Mouse (Mus musculus): ENCODE results near the gene Filip1. TPM values are rescaled to one million over a fixed set of nuclear protein-coding genes. Genes with fewer than 3 reads are reported as not detected.
"Not testable (repeated sequence)": the region's sequence is repeated elsewhere in the genome, so short reads cannot be mapped to it uniquely, and the experiment has no call there.

Filip1 gene
- 10 to 100 TPM; 54.2 to 55.2 TPM for total RNA-seq (2021)
- long read RNA-seq, experiment 1, full-length matches to known transcripts, result 1 of 2 reads
- long read RNA-seq, experiment 1, partial matches to known transcripts, result 0 of 2 reads
- long read RNA-seq, experiment 1, other reads (novel, unspliced or antisense), result 1 of 2 reads
- long read RNA-seq, experiment 2, full-length matches to known transcripts, result 6 of 20 reads
- long read RNA-seq, experiment 2, partial matches to known transcripts, result 10 of 20 reads
- long read RNA-seq, experiment 2, other reads (novel, unspliced or antisense), result 4 of 20 reads

- no peak for DNase-seq (ENCODE audit: low spot score in 2 of 2)
Measured at GRCm38 (mm10) chr9:80012751-80013150, at the start of gene Filip1. Filip1 (minus strand) TSS chr9:80012851.

GRCm38 (mm10) chr9:80057690-80058089 lies 45.0 kb upstream of the Filip1 start:
- no peak for DNase-seq (ENCODE audit: low spot score in 2 of 2)

DNA sequence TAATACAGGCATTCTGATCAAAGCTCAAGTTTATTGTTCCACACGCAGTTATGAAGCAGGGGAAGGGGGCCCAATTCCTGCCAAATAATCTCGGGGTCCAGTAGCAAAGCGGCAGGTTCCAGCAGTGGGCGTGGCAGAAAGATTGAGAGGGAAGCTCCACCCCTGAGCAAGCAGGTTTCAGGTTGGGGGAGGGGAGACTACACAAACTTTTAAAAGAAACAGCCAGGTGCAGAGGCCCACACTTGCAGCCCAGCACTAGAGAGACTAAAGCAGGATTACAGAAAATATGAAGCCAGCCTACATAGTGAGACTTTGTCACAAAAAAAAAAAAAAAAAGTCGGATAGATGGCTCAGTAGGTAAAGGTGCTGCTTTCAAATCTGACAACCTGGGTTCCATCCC lies 40.3 kb upstream of the Filip1 start:
- DNase-seq (ENCODE audit: low spot score in 2 of 2), result no peak

GRCm38 (mm10) chr9:80049271-80049670 lies 36.6 kb upstream of the Filip1 start:
- not testable (repeated sequence) for DNase-seq (ENCODE audit: low spot score in 2 of 2)

DNA sequence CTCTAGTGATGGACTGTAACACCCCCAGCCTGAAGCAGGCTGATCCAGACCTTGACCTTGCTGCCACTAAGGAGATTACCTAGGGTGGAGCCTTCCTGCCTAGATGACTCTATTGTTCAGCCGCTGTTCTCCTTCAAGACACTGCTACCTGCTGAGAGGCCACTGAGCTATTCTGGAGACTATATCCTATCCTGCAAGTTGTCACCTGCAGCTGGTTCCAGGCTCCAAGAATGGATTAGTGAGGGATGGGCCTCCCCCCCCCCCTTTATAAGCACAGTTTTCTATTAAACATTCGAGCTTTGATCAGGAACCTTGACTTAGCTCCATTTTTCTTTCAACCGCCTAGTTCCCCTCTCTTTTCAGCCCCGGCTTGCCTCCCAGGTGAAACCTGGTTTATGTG lies 31.6 kb upstream of the Filip1 start:
- DNase-seq (ENCODE audit: low spot score in 2 of 2), result not testable (repeated sequence)

GRCm38 (mm10) chr9:80039296-80039815 lies 26.7 kb upstream of the Filip1 start:
- DNase-seq (ENCODE audit: low spot score in 2 of 2), result no peak

- no peak for DNase-seq (ENCODE audit: low spot score in 2 of 2)
Measured at GRCm38 (mm10) chr9:80037997-80038383, 25.3 kb upstream of the Filip1 start.

GRCm38 (mm10) chr9:80037262-80037996 lies 24.8 kb upstream of the Filip1 start:
- DNase-seq (ENCODE audit: low spot score in 2 of 2), result no peak

DNA sequence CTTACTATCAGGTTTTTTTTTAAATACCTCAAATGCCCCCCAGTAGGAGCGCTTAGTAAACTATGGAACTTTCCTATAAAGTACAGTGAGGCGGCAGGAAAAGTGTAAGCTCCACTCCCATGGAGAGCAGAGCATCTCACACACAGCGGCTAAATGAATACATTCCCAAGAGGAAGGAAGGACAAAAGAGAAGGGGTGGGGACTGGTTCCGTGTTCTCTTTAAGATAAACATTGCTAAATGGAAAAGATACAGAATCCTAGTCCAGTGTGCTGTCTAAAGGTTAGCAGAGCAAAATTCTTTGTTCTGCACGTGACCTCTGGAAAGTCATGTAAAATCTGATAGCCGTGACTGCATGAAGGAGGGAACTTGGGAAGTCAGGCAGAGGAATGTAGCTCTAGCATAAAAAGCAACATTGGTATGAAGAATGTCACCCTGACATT lies 13.9 kb upstream of the Filip1 start:
- no peak for DNase-seq (ENCODE audit: low spot score in 2 of 2)

GRCm38 (mm10) chr9:80026017-80026416 lies 13.4 kb upstream of the Filip1 start:
- peak in 1 of 2 experiments; percentile 29 for DNase-seq (ENCODE audit: low spot score in 2 of 2)

DNA sequence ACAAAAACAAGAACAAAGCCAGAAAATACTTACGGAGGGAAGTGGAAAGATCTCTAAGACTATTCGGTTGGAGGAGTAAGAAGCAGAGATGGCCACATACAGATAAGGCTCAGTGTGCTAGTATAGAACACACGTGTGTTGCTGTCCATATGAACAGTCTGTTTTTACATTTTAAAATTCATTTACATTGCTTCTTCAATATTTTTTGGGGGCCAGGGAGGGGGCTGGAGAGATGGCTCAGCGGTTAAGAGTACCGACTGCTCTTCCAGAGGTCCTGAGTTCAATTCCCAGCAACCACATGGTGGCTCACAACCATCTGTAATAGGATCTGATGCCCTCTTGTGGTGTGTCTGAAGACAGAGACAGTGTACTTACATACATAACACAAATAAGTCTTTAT lies 12.7 kb upstream of the Filip1 start:
- not testable (repeated sequence) for DNase-seq (ENCODE audit: low spot score in 2 of 2)

DNA sequence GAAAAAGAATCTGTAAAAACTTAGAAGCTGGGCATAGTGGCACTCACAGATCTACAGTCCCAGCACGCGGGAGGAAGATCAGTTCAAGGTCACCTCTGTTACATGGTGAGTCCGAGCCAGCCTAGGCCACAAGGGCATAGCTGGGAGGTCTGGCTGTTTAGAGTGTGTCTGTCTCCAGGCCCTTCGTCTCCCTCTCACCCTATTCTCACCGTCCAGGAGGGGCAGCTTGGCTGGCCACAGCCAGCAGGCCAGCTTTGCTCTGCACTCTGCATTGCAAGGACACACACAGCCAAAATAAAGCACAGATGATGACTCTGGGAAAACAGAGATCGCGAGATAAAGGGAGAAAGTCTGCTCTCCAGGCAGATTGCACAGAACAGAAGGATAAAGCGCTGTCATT lies 10.2 kb upstream of the Filip1 start:
- DNase-seq (ENCODE audit: low spot score in 2 of 2), result no peak

- no peak for DNase-seq (ENCODE audit: low spot score in 2 of 2)
Measured at GRCm38 (mm10) chr9:80021648-80022047, 9.0 kb upstream of the Filip1 start.

DNA sequence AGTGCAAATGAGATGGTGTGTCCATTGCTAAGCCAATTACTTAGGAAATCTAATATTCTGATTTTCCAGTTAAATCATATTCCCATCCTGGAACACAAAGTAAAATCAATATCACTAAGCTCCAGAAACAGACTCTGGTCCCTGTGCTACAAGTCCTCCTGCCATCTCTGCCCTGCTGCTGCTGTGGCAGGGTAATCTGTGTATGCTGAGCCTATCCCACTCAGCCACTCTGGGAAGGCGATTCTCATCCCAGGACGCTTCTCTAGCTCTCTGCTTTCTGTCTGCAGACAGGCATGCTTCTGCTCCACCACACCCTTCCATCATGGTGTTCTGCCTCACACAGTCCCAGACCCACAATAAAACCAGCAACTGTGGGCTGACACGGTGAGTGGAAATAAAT lies 7.8 kb upstream of the Filip1 start:
- no peak for DNase-seq (ENCODE audit: low spot score in 2 of 2)

DNA sequence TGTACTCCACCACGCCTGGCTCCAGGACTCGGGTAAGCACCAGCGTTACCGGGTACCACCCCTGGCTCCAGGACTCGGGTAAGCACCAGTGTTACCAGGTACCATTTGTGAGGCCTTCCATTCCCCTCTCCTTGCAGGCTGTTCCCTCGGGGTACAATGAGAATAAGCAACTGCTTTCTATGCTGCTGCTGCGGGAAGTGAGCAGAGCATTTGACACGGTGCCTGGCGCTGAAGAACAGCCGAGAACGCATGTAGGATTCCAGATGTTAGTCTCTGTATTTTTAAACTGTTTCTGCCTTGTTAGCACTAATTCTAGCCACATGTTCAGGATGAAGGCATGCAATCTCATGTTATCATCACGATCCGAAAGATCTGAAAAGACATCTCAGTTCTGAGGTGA lies 635 bp downstream of the Filip1 start:
- no peak for DNase-seq (ENCODE audit: low spot score in 2 of 2)

DNA sequence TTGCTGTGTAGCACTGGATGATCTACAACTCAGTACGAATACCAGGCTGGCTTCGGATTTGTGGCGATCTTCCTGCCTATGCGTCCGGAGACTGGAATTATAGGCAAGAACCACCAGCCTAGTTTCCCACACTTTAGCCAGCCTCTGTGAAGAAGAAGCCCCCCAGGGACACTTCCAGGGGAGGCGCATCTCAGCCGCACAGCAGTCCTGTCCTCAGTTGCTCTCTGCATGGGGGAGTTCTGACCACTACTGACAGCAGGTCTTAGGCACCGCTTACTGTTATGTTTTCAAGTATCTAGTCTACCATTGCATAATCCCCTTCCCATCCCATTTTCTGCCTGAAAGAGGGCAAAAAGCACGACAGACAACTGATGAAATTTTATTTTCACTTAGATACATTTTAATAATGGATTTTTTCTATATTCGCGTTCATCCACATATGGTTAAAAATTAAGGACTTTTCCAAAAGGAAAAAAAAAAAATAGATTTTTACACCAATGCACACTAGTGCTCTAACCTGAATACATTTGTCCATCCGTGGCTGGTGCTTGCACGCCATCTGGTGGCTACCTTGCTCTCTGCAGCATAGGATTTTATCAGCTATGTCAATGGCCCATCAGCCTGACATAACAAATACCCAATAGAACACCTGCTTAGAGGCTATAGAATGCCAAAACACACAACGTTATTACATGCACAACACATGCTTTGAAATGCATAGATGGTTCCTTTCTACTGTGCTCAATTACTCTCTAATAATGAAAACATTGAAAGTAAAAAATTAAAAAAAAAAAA lies 10.1 kb downstream of the Filip1 start:
- DNase-seq (ENCODE audit: low spot score in 2 of 2), result peak; percentile 58 to 67

- DNase-seq (ENCODE audit: low spot score in 2 of 2), result no peak
Measured at GRCm38 (mm10) chr9:79997282-79997681, 15.4 kb downstream of the Filip1 start.

GRCm38 (mm10) chr9:79994296-79994695 lies 18.4 kb downstream of the Filip1 start:
- DNase-seq (ENCODE audit: low spot score in 2 of 2), result no peak

DNA sequence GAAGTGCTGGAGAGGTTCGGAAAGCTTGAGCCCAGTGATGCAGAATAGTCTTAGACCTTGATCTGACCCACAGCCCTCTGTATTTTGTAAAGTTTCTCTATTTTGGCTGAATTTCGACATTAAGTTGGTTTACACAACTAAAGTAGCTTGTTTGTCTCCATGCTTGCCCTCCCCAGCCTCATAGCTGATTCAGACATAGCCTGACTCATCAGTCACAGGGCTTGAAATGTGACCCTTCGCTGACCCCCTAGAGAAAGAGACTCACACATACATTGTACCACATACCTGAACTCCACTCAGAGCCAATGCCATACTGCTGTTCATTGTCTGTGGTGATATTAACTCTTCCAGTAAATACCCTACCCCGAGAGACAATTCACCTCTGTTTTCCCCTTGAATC lies 19.6 kb downstream of the Filip1 start:
- DNase-seq (ENCODE audit: low spot score in 2 of 2), result no peak

DNA sequence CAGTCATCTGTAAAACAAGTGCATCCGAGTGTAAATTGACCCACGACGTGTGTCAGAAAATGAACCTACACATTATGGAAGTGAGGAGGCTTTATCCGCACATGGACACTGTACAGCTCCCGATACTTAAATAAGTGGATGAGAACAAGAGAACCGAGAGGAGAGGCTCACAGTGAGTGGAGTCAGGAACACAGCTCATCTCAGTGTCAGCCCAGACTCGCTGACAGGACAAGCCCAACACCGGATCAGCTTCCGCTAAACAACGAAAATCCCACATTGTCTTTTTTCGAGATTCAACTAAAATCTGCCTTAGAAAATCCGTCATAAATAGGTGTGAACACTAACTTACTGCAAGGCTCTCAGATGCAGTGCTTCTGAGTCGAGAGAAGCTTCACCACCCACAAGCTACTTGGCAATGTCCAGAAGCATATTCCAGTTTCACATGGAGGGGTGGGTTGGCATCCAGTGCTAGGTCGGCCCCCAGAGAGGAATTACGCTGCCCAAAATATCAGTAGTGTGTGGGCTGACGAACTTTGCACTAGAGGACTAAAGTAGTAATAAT lies 22.1 kb downstream of the Filip1 start:
- no peak for DNase-seq (ENCODE audit: low spot score in 2 of 2)

GRCm38 (mm10) chr9:79989703-79990102 lies 22.9 kb downstream of the Filip1 start:
- no peak for DNase-seq (ENCODE audit: low spot score in 2 of 2)

All from adrenal gland, postnatal 4 days (tissue).